ENCODE assay signal across 41 mouse cellular contexts in genomic region chr1:92594111-92594510, GRCm38 (mm10). TPM values are rescaled to one million over a fixed set of nuclear protein-coding genes. Genes with fewer than 3 reads are reported as not detected.
"Had no signal": no experiment of that assay in that cellular context is flagged by ENCODE, and none has a peak within 500 bp of the region (broad histone marks: within the 10 kb centered on the region; RNA-seq: fewer than 3 reads in every experiment).

Gene Olfr1411, plus strand, starts transcription at chr1:92594411.

- H3K4me3 ChIP-seq: heart, embryonic 10.5 days; heart, embryonic 12.5 days; heart, embryonic 13.5 days; heart, embryonic 15.5 days; hindbrain, embryonic 10.5 days; hindbrain, embryonic 12.5 days; hindbrain, embryonic 13.5 days; hindbrain, embryonic 15.5 days; intestine, embryonic 15.5 days; kidney, embryonic 15.5 days; layer of hippocampus, adult 2 months had no signal

- ATAC-seq: hindbrain, embryonic 16.5 days; hindbrain, postnatal 0 days; inflammation-experienced regulatory T-cells, adult 6 months; intestine, embryonic 15.5 days; intestine, postnatal 0 days had no signal

- H3K27ac ChIP-seq: heart, embryonic 10.5 days; heart, embryonic 13.5 days; heart, embryonic 15.5 days; hindbrain, embryonic 10.5 days; hindbrain, embryonic 12.5 days; hindbrain, embryonic 13.5 days; hindbrain, embryonic 14.5 days; hindbrain, embryonic 15.5 days; hindbrain, postnatal 0 days; intestine, embryonic 15.5 days; kidney, embryonic 15.5 days; kidney, postnatal 0 days; layer of hippocampus, adult 2 months had no signal

- H3K4me1 ChIP-seq: heart, embryonic 10.5 days; heart, embryonic 12.5 days; heart, embryonic 13.5 days; heart, embryonic 15.5 days; hindbrain, embryonic 10.5 days; hindbrain, embryonic 12.5 days; hindbrain, embryonic 13.5 days; hindbrain, embryonic 15.5 days; intestine, embryonic 15.5 days; kidney, embryonic 15.5 days had no signal

- H3K4me2 ChIP-seq: heart, embryonic 11.5 days; heart, embryonic 12.5 days; heart, embryonic 13.5 days; heart, embryonic 15.5 days; hindbrain, embryonic 12.5 days; hindbrain, embryonic 13.5 days; hindbrain, embryonic 14.5 days; hindbrain, embryonic 15.5 days; intestine, embryonic 15.5 days; kidney, embryonic 15.5 days had no signal

- DNase-seq: heart, postnatal 10 days; heart, postnatal 14 days; heart, postnatal 36 days; heart, postnatal 4 days; kidney, adult 11 months; kidney, adult 18-20 months; kidney, adult 2 months; kidney, adult 8-10 months; kidney, adult 9 months; kidney, postnatal 10 days; kidney, postnatal 14 days; kidney, postnatal 25 days; kidney, postnatal 36 days; kidney, postnatal 4 days; layer of hippocampus, adult 9-11 months; layer of hippocampus, postnatal 36 days had no signal

- H3K27me3 ChIP-seq: heart, embryonic 12.5 days; heart, embryonic 13.5 days; heart, embryonic 15.5 days; hindbrain, embryonic 12.5 days; hindbrain, embryonic 13.5 days; hindbrain, embryonic 15.5 days; intestine, embryonic 15.5 days had no signal

- H3K36me3 ChIP-seq: heart, embryonic 10.5 days; heart, embryonic 12.5 days; heart, embryonic 13.5 days; heart, embryonic 15.5 days; hindbrain, embryonic 10.5 days; hindbrain, embryonic 12.5 days; hindbrain, embryonic 13.5 days; hindbrain, embryonic 15.5 days; intestine, embryonic 15.5 days; kidney, embryonic 15.5 days had no signal

- H3K9ac ChIP-seq: heart, embryonic 12.5 days; heart, embryonic 13.5 days; heart, embryonic 15.5 days; hindbrain, embryonic 12.5 days; hindbrain, embryonic 13.5 days; hindbrain, embryonic 14.5 days; hindbrain, embryonic 15.5 days; intestine, embryonic 15.5 days; kidney, embryonic 15.5 days had no signal

- H3K9me3 ChIP-seq: heart, embryonic 10.5 days; heart, embryonic 12.5 days; heart, embryonic 13.5 days; heart, embryonic 15.5 days; hindbrain, embryonic 10.5 days; hindbrain, embryonic 12.5 days; hindbrain, embryonic 13.5 days; hindbrain, embryonic 15.5 days; intestine, embryonic 15.5 days; kidney, embryonic 15.5 days had no signal

RNA-seq across cellular contexts. Expression of gene Olfr1411, which starts in this region (rescaled TPM):
- polyA plus RNA-seq: heart, embryonic 10.5 days; heart, embryonic 11.5 days; heart, embryonic 12.5 days; heart, embryonic 13.5 days; heart, embryonic 14.5 days; heart, embryonic 15.5 days; heart, embryonic 16.5 days; heart, postnatal 0 days; hindbrain, embryonic 10.5 days; hindbrain, embryonic 11.5 days; hindbrain, embryonic 12.5 days; hindbrain, embryonic 13.5 days; hindbrain, embryonic 14.5 days; hindbrain, embryonic 15.5 days; hindbrain, embryonic 16.5 days; hindbrain, postnatal 0 days; inflammation-experienced regulatory T-cells, adult 6 months; intestine, embryonic 15.5 days; intestine, postnatal 0 days; kidney, adult 2 months; kidney, embryonic 14.5 days; kidney, embryonic 15.5 days; kidney, embryonic 16.5 days; kidney, postnatal 0 days; large intestine, adult 2 months had no signal
